Mouse (Mus musculus): Measurements from ENCODE around the gene Ftsj3. TPM values are rescaled to one million over a fixed set of nuclear protein-coding genes. Genes with fewer than 3 reads are reported as not detected.
A peak's percentile ranks its signal among the peaks of the same experiment; 100 is the strongest.

Gene Ftsj3
- polyA plus RNA-seq (2014; fragmentation: Nextera tagmentation; extraction: Ambion mirVana): 50.2 and 54.3 TPM in 2 replicates

- Histone ChIP-seq H3K4me3 (ENCODE audit: low read depth, low read length) (peak within 1 kb of the TSS; percentile 77), H3K4me2 (replicated peaks; ENCODE audit: low read depth, low read length) (peak within 1 kb of the TSS; percentile 94), H3K27me3 (ENCODE audit: control insufficient read depth, insufficient read depth, low read length) (no peaks in the 10 kb centered on the region), H3K4me1 (ENCODE audit: control insufficient read depth, insufficient read depth, low read length) (peaks cover 17% of the 10 kb centered on the region), H3K36me3 (ENCODE audit: control insufficient read depth, insufficient read depth, low read length) (peaks cover 40% of the 10 kb centered on the region), H3K27ac (ENCODE audit: low read length) (peak within 1 kb of the TSS; percentile 67; the same call in 1 of the 2 replicates), H3K9me3 (ENCODE audit: control insufficient read depth, low read depth, low read length) (no peaks in the 10 kb centered on the region), H3K9ac (replicated peaks; ENCODE audit: low read depth, low read length) (peak within 1 kb of the TSS; percentile 73)
- ATAC-seq (ENCODE audit: insufficient number of reproducible peaks, insufficient read depth, low FRiP score, low read depth): peak; percentile 95
- under 1% methylated on average over 42 of the region's 42 CpGs for WGBS
Observed at GRCm38 (mm10) chr11:106255685-106256451, at the start of gene Ftsj3, which contains the start of gene Psmc5. Ftsj3 (minus strand) TSS chr11:106256079. Psmc5 (plus strand) TSS chr11:106256154.

DNA sequence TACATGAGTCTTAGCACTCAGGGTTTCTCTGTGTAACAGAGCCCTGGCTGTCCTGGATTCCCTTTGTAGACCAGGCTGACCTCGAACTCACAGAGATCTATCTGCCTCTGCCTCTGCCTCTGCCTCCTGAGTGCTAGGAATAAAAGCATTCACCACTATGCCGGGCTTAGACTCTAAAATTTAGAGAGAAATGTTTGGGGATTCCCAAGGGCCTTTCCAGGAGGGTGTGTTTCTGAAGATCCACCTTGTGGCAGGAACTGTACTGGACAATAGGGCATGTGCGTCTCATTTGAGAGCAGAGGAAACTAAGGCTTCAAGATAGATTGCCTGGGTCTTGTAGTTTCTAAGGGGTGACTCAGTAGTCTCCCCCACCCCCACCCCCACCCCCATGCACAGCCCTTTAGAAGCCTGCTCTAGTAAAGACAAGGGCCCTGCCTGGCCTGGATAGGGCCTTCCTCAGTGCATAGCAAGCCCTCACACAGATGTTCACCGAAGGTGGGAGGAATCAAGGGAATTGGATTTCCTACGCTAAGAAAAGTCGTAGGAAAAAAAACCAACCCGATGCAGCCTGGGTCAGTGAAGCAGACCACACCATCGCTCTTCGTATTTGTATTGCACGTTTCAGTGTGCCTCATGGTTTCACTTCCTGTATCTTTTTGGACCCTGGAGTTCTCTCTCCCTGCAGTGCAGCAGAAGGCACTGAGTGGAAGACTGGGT is 49.6 kb upstream of the Ftsj3 start:
- Histone ChIP-seq H3K36me3 (ENCODE audit: control insufficient read depth, insufficient read depth, low read length) (no peaks in the 10 kb centered on the region), H3K9me3 (ENCODE audit: control insufficient read depth, low read depth, low read length) (no peaks in the 10 kb centered on the region), H3K27ac (ENCODE audit: low read length) (no peak overlapping the region), H3K4me1 (ENCODE audit: control insufficient read depth, insufficient read depth, low read length) (no peaks in the 10 kb centered on the region), H3K4me3 (ENCODE audit: low read depth, low read length) (no peak overlapping the region), H3K4me2 (replicated peaks; ENCODE audit: low read depth, low read length) (no peak overlapping the region), H3K9ac (replicated peaks; ENCODE audit: low read depth, low read length) (no peak overlapping the region), H3K27me3 (ENCODE audit: control insufficient read depth, insufficient read depth, low read length) (no peaks in the 10 kb centered on the region)
- ATAC-seq (ENCODE audit: insufficient number of reproducible peaks, insufficient read depth, low FRiP score, low read depth): no peak
- 73% methylated on average over 10 of the region's 10 CpGs for WGBS

DNA sequence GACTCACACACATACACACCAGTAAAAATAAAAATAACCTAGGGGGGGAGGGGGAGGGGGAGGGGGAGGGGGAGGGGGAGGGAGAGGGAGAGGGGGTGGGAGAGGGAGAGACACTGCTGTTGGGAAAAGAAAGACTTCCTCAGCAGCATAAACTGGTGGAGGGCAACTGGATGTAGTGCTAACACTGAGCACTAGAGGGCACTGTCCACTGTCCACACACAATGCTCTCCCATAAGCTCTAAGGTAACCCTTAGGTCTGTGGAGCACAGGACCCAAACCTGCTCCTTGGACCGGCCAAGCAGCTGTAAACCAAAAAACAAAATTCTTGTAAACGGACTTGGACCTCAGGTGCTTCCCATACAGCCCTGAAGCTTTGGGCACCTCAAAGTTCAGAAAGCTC is 46.8 kb upstream of the Ftsj3 start:
- Histone ChIP-seq H3K9me3 (ENCODE audit: control insufficient read depth, low read depth, low read length) (no peaks in the 10 kb centered on the region), H3K27me3 (ENCODE audit: control insufficient read depth, insufficient read depth, low read length) (no peaks in the 10 kb centered on the region), H3K36me3 (ENCODE audit: control insufficient read depth, insufficient read depth, low read length) (no peaks in the 10 kb centered on the region), H3K4me2 (replicated peaks; ENCODE audit: low read depth, low read length) (no peak overlapping the region), H3K9ac (replicated peaks; ENCODE audit: low read depth, low read length) (no peak overlapping the region), H3K4me3 (ENCODE audit: low read depth, low read length) (no peak overlapping the region), H3K27ac (ENCODE audit: low read length) (no peak overlapping the region), H3K4me1 (ENCODE audit: control insufficient read depth, insufficient read depth, low read length) (no peaks in the 10 kb centered on the region)
- WGBS: 8% methylated on average over 2 of the region's 2 CpGs
- ATAC-seq (ENCODE audit: insufficient number of reproducible peaks, insufficient read depth, low FRiP score, low read depth): no peak; the same call in 1 of the 2 replicates

GRCm38 (mm10) chr11:106301765-106302164 is 45.9 kb upstream of the Ftsj3 start, which contains the start of gene Gh:
Gh (minus strand) TSS chr11:106301865.
- WGBS: 79% methylated on average over 9 of the region's 9 CpGs
- no peaks in the 10 kb centered on the region for H3K27me3 ChIP-seq (ENCODE audit: control insufficient read depth, insufficient read depth, low read length)

GRCm38 (mm10) chr11:106291861-106292260 is 36.0 kb upstream of the Ftsj3 start:
- H3K4me2 ChIP-seq (replicated peaks; ENCODE audit: low read depth, low read length): no peak overlapping the region
- no peak overlapping the region for H3K9ac ChIP-seq (replicated peaks; ENCODE audit: low read depth, low read length)
- WGBS: 86% methylated on average over 2 of the region's 2 CpGs
- H3K4me1 ChIP-seq (ENCODE audit: control insufficient read depth, insufficient read depth, low read length): no peaks in the 10 kb centered on the region
- no peaks in the 10 kb centered on the region for H3K9me3 ChIP-seq (ENCODE audit: control insufficient read depth, low read depth, low read length)
- no peaks in the 10 kb centered on the region for H3K27me3 ChIP-seq (ENCODE audit: control insufficient read depth, insufficient read depth, low read length)
- no peak overlapping the region for H3K4me3 ChIP-seq (ENCODE audit: low read depth, low read length)
- no peak for ATAC-seq (ENCODE audit: insufficient number of reproducible peaks, insufficient read depth, low FRiP score, low read depth)
- H3K27ac ChIP-seq (ENCODE audit: low read length): no peak overlapping the region
- no peaks in the 10 kb centered on the region for H3K36me3 ChIP-seq (ENCODE audit: control insufficient read depth, insufficient read depth, low read length)

More at GRCm38 (mm10) chr11:106301765-106302164, 45.9 kb upstream of the Ftsj3 start, which contains the start of gene Gh:
- H3K9me3 ChIP-seq (ENCODE audit: control insufficient read depth, low read depth, low read length): no peaks in the 10 kb centered on the region
- no peak for ATAC-seq (ENCODE audit: insufficient number of reproducible peaks, insufficient read depth, low FRiP score, low read depth)
- H3K4me2 ChIP-seq (replicated peaks; ENCODE audit: low read depth, low read length): no peak within 1 kb of the TSS
- no peaks in the 10 kb centered on the region for H3K4me1 ChIP-seq (ENCODE audit: control insufficient read depth, insufficient read depth, low read length)
- H3K4me3 ChIP-seq (ENCODE audit: low read depth, low read length): no peak within 1 kb of the TSS
- H3K27ac ChIP-seq (ENCODE audit: low read length): no peak within 1 kb of the TSS
- no peaks in the 10 kb centered on the region for H3K36me3 ChIP-seq (ENCODE audit: control insufficient read depth, insufficient read depth, low read length)
- H3K9ac ChIP-seq (replicated peaks; ENCODE audit: low read depth, low read length): no peak within 1 kb of the TSS

GRCm38 (mm10) chr11:106290376-106290775 is 34.5 kb upstream of the Ftsj3 start:
- no peak overlapping the region for H3K4me3 ChIP-seq (ENCODE audit: low read depth, low read length)
- H3K4me2 ChIP-seq (replicated peaks; ENCODE audit: low read depth, low read length): no peak overlapping the region
- no peaks in the 10 kb centered on the region for H3K9me3 ChIP-seq (ENCODE audit: control insufficient read depth, low read depth, low read length)
- H3K9ac ChIP-seq (replicated peaks; ENCODE audit: low read depth, low read length): no peak overlapping the region
- no peak overlapping the region for H3K27ac ChIP-seq (ENCODE audit: low read length)
- WGBS: 87% methylated on average over 5 of the region's 5 CpGs
- no peaks in the 10 kb centered on the region for H3K36me3 ChIP-seq (ENCODE audit: control insufficient read depth, insufficient read depth, low read length)
- H3K27me3 ChIP-seq (ENCODE audit: control insufficient read depth, insufficient read depth, low read length): no peaks in the 10 kb centered on the region
- ATAC-seq (ENCODE audit: insufficient number of reproducible peaks, insufficient read depth, low FRiP score, low read depth): no peak
- H3K4me1 ChIP-seq (ENCODE audit: control insufficient read depth, insufficient read depth, low read length): no peaks in the 10 kb centered on the region

DNA sequence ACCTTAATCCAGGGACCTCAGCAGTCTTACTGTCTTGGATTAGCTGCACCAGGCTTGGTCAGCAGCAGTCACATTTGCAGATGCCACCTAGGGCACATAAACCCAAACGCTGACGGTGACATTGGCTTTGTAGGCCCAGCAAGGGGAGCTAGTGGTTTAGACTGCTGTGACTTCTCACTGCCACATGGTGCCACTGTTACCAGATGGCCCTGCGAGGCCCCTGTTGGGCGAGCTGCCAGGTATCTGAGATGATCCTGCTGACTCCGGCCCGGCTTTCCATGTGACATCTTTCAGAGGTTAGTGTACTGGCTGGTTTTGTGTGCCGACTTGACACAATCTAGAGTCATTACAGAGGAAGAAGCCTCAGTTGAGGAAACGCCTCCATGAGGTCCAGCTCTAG is 33.5 kb upstream of the Ftsj3 start:
- no peak for ATAC-seq (ENCODE audit: insufficient number of reproducible peaks, insufficient read depth, low FRiP score, low read depth)
- H3K9me3 ChIP-seq (ENCODE audit: control insufficient read depth, low read depth, low read length): no peaks in the 10 kb centered on the region
- H3K9ac ChIP-seq (replicated peaks; ENCODE audit: low read depth, low read length): no peak overlapping the region
- H3K27ac ChIP-seq (ENCODE audit: low read length): no peak overlapping the region
- no peak overlapping the region for H3K4me3 ChIP-seq (ENCODE audit: low read depth, low read length)
- H3K36me3 ChIP-seq (ENCODE audit: control insufficient read depth, insufficient read depth, low read length): no peaks in the 10 kb centered on the region
- H3K27me3 ChIP-seq (ENCODE audit: control insufficient read depth, insufficient read depth, low read length): no peaks in the 10 kb centered on the region
- 48% methylated on average over 8 of the region's 8 CpGs for WGBS
- no peaks in the 10 kb centered on the region for H3K4me1 ChIP-seq (ENCODE audit: control insufficient read depth, insufficient read depth, low read length)
- H3K4me2 ChIP-seq (replicated peaks; ENCODE audit: low read depth, low read length): no peak overlapping the region

- no peak overlapping the region for H3K4me2 ChIP-seq (replicated peaks; ENCODE audit: low read depth, low read length)
- no peak overlapping the region for H3K4me3 ChIP-seq (ENCODE audit: low read depth, low read length)
- no peak overlapping the region for H3K27ac ChIP-seq (ENCODE audit: low read length)
- H3K27me3 ChIP-seq (ENCODE audit: control insufficient read depth, insufficient read depth, low read length): no peaks in the 10 kb centered on the region
- no peak for ATAC-seq (ENCODE audit: insufficient number of reproducible peaks, insufficient read depth, low FRiP score, low read depth)
- 65% methylated on average over 11 of the region's 11 CpGs for WGBS
- H3K9ac ChIP-seq (replicated peaks; ENCODE audit: low read depth, low read length): no peak overlapping the region
- no peaks in the 10 kb centered on the region for H3K4me1 ChIP-seq (ENCODE audit: control insufficient read depth, insufficient read depth, low read length)
- no peaks in the 10 kb centered on the region for H3K9me3 ChIP-seq (ENCODE audit: control insufficient read depth, low read depth, low read length)
- H3K36me3 ChIP-seq (ENCODE audit: control insufficient read depth, insufficient read depth, low read length): no peaks in the 10 kb centered on the region
Observed at GRCm38 (mm10) chr11:106286987-106287386, 31.1 kb upstream of the Ftsj3 start.

All from stomach, embryonic 14.5 days (tissue).